Mouse (Mus musculus) layer of hippocampus, adult 9-11 months (tissue): ENCODE data around the gene Hist1h3g.
"Not testable (repeated sequence)": the region's sequence is repeated elsewhere in the genome, so short reads cannot be mapped to it uniquely, and the experiment has no call there.

Source experiments
- DNase-seq: peaks from one replicate; pipeline ENCODE4 v3.0.0; 2022

The Hist1h3g gene

DNA sequence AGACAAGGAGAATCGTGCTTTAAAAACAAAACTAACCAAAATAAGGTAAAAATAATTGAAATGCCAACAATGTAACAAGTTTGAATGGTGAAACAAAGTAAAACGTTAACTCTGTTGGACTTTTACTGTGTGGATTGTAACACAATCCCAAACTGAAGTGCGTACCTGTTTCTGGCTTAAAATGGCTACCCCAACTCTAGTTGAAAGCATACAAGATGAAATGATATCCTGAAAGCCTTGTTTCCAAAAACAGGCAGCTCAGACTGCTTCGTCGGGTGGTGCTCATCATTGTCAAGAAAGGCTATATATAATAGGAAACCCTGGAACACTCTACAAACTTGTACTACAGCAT, 26.3 kb downstream of the Hist1h3g start:
- not testable (repeated sequence) for DNase-seq

DNA sequence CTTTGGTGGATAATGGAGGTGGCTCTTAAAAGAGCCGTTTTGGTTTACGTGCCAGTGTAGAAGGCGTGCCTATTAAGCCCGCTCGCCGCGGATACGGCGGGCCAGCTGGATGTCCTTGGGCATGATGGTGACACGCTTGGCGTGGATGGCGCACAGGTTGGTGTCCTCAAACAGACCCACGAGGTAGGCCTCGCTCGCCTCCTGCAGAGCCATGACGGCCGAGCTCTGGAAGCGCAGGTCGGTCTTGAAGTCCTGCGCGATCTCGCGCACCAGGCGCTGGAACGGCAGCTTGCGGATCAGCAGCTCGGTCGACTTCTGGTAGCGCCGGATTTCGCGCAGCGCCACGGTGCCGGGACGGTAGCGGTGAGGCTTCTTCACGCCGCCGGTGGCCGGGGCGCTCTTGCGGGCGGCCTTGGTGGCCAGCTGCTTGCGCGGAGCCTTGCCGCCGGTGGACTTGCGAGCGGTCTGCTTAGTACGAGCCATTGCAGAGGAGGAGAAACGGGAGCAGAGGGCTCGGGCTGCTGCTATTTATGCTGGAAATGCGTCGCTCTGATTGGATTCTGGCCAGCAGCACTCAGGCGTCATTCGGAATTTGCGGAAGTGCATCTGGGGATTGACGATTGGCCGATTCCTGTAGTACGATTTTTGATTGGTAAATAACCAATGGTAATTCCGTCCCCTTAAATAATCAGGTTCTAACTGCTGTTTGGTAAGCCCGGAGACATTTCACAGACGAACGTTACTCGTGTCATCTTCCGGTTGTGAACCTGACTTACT, 26.8 kb downstream of the Hist1h3g start, which contains the start of gene Hist1h3e:
Gene Hist1h3e (minus strand): TSS at position 487 of the 777 bp plus-strand sequence.
- DNase-seq = peak; percentile 97

DNA sequence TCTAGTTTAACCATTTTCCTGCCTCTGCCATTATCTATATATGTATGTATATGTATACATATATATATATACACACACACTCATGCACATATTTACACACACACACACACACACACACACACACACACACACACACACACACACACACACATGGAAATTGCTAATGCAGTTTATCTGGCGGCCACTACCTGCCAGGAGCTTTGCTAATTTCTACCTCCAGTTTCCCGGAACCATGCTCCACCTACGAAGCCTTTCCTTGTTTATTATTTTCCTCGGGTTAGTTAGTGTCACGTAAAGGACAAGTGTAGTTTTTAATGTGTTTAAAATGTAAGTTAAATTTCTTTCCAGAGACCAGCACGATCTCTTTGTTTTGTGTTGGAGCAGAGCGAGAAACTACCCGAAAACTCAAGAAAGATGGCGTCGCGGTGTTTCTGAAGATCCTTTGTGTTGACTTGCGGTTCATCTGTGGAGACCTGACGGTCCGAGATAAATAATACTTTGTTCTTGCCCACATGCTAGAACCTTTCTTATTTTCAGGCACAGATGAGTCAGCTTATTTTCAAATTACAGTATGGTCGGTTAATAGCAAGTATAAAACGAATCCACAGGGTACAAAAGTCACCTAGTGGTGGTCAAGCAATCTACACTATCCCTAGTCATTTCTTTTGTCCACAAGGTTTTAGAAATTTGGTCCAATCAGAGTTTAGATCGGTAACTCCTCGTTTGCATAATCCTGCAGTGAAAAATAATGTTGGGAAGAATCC, 27.7 kb downstream of the Hist1h3g start:
- DNase-seq = no peak

DNA sequence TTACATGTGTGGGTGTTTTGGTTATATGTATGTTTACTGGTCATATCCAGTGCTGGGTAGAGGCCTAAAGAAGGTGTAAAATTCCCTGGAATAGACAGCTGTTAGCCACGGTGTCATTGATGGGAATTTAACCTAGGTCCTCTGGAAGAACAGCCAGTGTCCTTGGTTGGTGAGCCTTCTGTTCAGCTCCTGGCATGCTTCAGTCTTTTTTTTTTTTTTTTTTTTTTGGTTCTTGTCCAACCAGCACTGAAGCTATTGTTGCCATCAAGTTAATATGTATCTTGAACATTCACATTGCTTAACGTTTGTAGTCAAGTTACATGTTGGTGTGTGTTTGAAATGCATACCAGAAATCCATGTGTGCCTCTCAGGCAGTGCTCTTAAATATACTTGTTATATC, 29.3 kb downstream of the Hist1h3g start:
- no peak for DNase-seq

DNA sequence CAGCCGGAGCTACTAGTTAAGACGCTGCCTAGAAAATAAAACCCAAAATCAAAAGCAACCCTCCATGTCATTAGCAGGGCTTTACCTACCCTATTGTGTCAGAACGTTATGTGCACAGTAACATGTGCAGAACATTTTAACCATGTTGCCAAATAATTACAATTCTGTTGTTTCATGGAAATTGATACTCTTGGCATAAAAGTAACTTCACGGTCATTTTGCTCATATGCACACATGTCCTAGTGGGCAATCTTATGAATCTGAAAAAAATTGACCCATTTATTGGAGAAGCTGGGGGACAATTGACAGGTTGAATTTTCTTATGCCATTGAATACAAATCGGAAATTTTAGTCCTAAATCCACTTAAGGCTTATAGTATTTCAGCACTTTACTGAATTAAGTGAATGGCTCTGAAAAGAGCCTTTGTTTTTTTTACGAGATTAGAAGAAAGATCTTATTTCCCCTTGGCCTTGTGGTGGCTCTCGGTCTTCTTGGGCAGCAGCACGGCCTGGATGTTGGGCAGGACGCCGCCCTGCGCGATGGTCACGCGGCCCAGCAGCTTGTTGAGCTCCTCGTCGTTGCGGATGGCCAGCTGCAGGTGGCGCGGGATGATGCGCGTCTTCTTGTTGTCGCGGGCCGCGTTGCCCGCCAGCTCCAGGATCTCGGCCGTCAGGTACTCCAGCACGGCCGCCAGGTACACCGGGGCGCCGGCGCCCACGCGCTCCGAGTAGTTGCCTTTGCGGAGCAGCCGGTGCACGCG, 35.2 kb downstream of the Hist1h3g start:
- not testable (repeated sequence) for DNase-seq

DNA sequence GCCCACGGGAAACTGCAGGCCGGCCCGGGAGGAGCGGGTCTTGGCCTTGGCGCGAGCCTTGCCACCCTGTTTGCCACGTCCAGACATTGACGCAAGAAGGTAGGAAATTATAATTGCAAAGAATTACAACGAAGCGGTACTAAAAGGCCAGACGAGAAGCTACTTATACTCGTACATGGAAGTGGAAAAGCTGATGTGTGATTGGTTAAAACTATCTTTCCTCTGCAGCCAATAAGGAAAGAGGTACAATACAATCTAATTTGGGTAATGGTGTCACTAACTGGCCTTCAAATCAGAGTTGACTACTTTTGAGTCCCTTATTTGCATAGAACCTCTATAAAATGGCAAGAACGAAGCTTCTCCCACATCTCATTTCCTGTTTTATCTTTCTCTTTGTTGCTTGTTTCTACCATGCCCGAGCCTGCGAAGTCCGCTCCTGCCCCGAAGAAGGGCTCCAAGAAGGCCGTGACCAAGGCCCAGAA, 35.8 kb downstream of the Hist1h3g start, which contains the start of the genes Hist1h2ae and Hist1h2bg:
Gene Hist1h2ae (minus strand): TSS at position 199 of the 482 bp plus-strand sequence.
Gene Hist1h2bg (plus strand): TSS at position 375 of the 482 bp plus-strand sequence.
- peak; percentile 85 for DNase-seq

DNA sequence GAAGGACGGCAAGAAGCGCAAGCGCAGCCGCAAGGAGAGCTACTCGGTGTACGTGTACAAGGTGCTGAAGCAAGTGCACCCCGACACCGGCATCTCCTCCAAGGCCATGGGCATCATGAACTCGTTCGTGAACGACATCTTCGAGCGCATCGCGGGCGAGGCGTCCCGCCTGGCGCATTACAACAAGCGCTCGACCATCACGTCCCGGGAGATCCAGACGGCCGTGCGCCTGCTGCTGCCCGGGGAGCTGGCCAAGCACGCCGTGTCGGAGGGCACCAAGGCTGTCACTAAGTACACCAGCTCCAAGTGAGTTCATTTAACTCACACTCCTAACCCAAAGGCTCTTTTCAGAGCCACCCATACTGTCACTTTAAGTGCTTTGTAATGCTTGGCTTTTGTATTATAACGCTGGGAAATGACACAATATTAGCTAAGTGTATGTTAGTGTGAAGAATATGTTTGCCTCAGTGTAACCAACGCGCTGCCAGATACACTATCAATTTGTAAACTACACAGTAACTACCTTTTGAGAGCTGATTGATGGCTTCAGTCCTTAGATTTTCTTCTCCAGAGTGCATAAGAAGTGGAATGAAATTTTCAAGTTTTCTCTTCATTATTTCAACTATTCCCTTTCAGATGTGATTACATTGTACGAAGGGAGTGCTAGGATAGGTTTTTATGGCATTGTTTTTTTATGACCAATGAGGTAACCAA, 36.4 kb downstream of the Hist1h3g start:
- DNase-seq = not testable (repeated sequence)

DNA sequence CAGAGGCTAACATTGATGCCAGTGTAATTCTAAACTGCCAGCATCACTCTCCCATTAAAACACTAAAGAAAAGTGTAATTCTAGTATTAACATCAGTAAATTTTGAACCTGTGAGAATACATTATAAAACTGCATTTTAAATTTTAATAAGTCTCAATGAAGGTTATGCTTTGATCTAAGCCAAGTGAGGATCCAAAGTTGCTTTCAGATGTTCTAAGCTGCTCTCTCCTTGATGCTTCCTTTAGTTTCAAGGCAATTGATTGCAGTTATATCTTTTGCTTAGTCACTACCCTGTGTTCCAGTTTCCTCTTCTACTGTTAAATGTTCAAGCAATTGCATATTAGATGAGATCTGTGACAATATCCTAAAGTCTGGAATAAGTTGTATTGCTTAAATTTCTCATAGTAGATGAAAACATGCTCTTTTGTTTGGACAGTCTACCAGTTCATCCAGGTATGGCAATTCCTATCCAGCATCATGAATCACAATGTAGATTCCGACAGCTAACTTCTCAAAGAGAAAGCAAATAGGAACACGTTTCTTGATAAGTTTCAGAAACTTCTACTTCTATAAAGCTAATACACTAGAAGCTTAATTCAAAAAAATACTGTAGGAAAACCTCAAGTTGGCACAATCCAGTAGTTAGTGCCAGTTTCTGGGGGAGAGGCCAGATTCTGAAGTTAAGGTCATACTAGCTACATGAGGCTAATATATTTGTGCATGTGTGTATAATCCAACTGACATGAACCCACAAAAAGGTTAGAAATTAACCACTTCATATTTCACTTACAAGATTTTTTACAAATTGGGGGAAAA, 37.2 kb downstream of the Hist1h3g start:
- DNase-seq = no peak

DNA sequence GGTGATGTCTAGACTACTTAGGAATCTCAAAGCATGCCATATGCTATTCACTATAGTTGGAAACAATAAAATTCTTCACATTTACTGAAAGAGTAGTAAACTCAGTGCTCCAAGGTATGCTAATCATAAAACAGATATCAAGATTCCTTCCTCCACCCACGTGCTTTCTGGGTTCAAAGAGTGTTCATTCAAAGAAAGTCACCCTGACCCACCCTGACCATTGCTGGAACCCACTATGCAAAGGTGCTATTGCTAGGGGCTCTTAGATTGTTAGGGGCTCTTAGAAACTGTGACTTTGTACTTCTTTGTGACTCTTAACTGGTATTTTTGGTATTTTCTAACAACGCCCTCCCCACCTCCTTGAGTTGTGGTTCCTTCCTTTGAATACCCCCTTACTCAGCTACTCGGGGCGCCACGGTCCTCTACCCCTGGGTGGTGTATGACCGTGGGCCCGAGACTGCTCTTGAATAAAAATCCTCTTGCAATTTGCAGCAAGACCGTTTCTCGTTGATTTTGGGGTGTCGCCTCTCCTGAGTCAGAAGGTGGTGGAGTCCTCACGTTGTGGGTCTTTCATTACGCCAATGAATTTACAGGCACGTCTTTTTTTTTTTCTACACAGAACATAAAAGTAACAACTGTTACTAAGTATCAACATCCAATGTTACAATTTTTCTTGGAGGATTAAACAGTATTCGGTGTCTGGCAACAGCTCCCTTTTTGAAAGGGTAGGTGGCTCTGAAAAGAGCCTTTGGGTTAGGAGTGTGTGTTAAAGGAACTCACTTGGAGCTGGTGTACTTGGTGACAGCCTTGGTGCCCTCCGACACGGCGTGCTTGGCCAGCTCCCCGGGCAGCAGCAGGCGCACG, 38.0 kb downstream of the Hist1h3g start:
- DNase-seq = not testable (repeated sequence)

DNA sequence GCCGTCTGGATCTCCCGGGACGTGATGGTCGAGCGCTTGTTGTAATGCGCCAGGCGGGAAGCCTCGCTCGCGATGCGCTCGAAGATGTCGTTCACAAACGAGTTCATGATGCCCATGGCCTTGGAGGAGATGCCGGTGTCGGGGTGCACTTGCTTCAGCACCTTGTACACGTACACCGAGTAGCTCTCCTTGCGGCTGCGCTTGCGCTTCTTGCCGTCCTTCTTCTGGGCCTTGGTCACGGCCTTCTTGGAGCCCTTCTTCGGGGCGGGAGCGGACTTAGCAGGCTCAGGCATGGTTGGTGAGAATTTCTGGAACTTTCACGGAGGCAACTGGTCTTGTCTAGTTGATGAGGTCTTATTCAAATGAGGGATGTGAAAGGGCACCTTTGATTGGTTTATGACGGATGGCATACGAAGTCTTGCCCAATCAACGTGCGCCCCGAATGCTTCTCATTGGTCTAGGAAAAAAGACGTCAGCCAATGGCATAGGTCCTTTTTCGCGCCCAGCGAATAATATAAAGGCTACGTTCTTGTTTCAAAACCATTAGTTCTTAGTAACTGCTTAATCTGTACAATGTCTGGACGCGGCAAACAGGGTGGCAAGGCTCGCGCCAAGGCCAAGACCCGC, 38.8 kb downstream of the Hist1h3g start, which contains the start of the genes Hist1h2bf and Hist1h2ad:
Gene Hist1h2bf (minus strand): TSS at position 299 of the 627 bp plus-strand sequence.
Gene Hist1h2ad (plus strand): TSS at position 484 of the 627 bp plus-strand sequence.
- peak; percentile 97 for DNase-seq

DNA sequence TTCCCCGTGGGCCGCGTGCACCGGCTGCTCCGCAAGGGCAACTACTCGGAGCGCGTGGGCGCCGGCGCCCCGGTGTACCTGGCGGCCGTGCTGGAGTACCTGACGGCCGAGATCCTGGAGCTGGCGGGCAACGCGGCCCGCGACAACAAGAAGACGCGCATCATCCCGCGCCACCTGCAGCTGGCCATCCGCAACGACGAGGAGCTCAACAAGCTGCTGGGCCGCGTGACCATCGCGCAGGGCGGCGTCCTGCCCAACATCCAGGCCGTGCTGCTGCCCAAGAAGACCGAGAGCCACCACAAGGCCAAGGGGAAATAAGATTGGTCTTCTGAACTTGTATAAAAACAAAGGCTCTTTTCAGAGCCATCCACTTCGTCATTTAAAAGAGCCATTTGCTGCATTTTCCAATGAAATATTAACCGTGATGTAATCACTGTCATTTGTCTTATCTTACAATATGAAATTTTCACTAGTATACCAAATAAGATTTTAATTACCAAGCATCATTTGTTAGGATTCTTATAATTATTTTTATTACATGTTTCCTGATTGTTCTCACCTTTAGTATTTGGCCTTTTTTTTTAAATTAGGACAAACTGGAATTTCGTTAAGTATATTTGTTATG, 39.4 kb downstream of the Hist1h3g start:
- not testable (repeated sequence) for DNase-seq

DNA sequence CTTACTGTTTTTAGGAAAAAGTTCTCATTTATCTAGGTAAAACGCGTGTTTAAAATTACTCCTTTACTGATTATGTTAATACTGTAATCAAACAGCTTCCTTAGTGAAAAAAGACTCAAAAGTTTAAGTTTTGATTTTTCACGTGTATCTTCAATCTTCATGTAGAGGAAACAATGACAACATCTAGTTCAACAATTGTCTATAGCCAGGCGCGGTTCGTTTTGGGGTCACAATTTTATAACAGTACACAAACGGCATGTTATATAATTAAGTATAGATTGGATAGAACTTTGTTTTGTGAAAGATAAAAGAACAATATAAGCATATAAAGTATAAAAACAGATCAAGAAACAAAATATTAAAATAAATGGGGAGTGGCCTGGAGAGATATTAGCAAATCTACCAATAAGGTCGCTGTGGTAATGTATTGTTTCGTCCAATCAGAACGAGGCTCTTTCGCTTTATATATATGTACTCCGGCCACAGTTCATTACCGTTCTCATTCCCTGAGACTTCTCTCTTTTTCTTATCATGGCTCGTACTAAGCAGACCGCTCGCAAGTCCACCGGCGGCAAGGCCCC, 40.1 kb downstream of the Hist1h3g start, which contains the start of gene Hist1h3d:
Gene Hist1h3d (plus strand): TSS at position 493 of the 581 bp plus-strand sequence.
- DNase-seq = peak; percentile 73

DNA sequence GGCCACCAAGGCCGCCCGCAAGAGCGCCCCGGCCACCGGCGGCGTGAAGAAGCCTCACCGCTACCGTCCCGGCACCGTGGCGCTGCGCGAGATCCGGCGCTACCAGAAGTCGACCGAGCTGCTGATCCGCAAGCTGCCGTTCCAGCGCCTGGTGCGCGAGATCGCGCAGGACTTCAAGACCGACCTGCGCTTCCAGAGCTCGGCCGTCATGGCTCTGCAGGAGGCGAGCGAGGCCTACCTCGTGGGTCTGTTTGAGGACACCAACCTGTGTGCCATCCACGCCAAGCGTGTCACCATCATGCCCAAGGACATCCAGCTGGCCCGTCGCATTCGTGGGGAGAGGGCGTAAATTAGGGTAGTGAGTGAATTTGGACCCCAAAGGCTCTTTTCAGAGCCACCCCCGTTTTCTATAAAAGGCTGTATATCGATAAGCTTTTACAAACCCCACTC, 40.7 kb downstream of the Hist1h3g start:
- DNase-seq = not testable (repeated sequence)

DNA sequence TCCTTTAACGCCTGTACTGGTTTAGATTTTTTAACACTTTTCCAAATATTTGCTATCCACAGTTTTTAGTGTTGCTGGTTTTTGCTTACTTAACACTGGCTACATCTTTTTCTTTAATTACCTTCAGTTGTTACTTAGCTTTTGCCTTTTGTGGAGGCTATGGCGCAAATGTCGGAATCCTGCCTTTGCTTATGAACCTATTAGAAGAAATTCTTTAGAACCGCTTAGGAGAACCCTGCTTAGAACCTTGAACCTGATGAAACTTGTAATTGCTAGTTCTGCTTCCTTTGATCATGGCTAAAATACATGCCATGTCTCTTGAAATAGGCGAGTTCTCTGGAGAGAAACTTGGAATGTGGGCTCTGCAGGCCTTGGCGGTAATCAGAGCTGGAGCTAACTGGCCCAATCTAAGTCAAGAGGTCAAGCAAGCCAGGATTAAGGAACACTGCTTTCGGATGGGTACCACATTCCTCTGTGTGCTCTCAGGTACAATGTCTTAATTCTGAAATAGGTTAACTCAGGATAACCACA, 41.2 kb downstream of the Hist1h3g start:
- DNase-seq = no peak

DNA sequence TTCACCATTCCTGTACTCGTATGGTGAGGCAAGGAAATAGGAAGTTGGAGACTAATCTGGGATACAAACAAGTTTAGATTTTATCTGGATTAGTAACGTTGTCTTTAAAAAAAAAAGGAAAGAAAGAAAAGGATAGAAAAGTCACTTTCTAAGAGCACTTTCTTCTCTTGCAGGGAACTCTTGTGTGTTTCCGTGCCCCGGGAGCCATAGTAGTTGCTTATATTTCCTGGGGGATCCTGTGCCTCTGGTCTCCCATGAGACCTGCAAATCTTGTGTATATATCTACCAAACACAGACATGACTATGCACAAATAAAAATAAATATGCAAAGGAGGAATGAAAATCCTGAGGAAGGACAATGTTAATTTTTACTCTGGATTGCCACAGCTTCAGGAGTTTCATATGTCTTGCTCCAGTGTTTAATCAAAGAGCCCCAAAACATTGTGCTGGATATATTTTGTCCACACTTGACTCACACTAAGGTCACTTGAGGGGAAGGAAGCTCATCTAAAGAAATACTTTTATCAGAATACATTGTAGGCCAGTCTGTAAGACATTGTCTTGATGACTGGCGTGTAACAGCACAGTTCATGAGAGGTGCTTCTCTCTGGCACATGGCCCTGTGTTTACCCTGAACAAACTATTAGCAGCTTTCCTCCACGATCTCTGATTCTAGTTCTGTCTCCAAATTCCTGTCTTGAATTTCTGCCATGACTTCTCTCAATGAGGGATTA, 41.9 kb downstream of the Hist1h3g start:
- no peak for DNase-seq

DNA sequence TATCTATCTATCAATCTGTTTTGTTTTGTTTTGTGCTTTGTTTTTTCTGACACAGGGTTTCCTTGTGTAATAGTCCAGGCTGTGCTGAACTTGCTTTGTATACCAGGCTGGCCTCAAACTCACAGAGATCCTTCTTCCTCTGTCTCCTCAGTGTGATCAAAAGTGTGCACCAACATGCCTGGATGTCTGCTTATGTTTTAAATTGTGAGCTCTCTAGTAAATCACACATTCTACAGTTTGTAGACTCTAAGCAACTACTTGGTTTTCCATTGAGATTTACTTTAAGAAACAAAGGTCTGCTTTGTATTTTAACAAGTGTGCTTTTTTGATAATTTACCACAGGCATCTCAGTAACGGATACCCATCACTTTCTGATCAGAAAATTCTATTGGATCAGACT, 42.6 kb downstream of the Hist1h3g start:
- DNase-seq = no peak

DNA sequence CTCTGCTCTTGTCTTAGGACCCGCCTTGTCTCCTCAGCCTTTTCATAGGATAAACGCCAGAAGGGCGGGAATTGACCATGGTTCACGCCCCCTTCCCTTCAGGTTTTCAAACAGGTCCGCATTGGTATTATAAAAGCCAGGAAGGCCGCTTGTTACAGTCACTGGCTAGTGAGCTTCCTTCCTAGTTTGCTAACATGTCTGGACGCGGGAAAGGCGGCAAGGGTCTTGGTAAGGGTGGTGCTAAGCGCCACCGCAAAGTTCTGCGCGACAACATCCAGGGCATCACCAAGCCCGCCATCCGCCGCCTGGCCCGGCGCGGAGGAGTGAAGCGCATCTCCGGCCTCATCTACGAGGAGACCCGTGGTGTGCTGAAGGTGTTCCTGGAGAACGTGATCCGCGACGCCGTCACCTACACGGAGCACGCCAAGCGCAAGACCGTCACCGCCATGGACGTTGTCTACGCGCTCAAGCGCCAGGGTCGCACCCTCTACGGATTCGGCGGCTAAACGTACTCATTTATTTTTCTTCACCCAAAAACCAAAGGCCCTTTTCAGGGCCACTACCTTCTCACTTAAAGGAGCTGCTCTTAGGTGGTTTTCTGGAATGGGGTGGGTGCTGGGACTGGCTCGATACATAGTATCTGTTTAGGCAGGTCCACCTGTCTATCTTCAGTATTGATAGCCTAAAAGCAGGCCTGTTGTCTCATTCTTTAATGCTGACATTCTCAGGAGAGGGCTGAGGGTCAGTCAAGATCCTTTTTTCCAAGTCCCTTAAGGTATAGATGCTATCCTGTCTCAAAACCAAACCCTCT, 46.4 kb downstream of the Hist1h3g start, which contains the start of gene Hist1h4d:
Gene Hist1h4d (plus strand): TSS at position 191 of the 811 bp plus-strand sequence.
- peak; percentile 97 for DNase-seq
